Mouse (Mus musculus) MEL (cell line): ENCODE measurements around the gene Trdn. TPM values are rescaled to one million over a fixed set of nuclear protein-coding genes. Genes with fewer than 3 reads are reported as not detected.

Experiments
- DNase-seq: peaks from one replicate; pipeline ENCODE4 v3.0.0; 2011; ENCODE audit warnings: low read depth, low spot score
- H3K27ac ChIP-seq: 2 replicates; pipeline ENCODE4 v1.5.1; 2012; ENCODE audit warnings: low read depth, mild to moderate bottlenecking, control low read depth, low read length, moderate library complexity; ENCODE audit not compliant: control insufficient read depth
- H3K27me3 ChIP-seq, 2 experiments: fragments of 150-350 bp in 1 of 2; sonication (generic) in 1 of 2; 2 replicates each; pipeline ENCODE4 v1.6.1; 2012; ENCODE audit warnings: low read length in 2 of 2, mild to moderate bottlenecking in 2 of 2, improper control_type of control experiment in 1 of 2, moderate library complexity in 1 of 2; ENCODE audit not compliant: insufficient read depth in 2 of 2, control insufficient read depth in 1 of 2
- H3K36me3 ChIP-seq, 2 experiments: 2 replicates each; pipeline ENCODE4 v1.6.1; 2012 to 2014; ENCODE audit warnings: low read length in 2 of 2, improper control_type of control experiment in 1 of 2, inconsistent platforms in 1 of 2, mild to moderate bottlenecking in 1 of 2; ENCODE audit not compliant: insufficient read depth in 2 of 2, control insufficient read depth in 1 of 2
- H3K4me1 ChIP-seq, 2 experiments: fragments of 150-350 bp in 1 of 2; sonication (generic) in 1 of 2; 2 replicates each; pipeline ENCODE4 v1.6.1; 2012; ENCODE audit warnings: low read length in 2 of 2, improper control_type of control experiment in 1 of 2, mild to moderate bottlenecking in 1 of 2; ENCODE audit not compliant: insufficient read depth in 2 of 2, control insufficient read depth in 1 of 2
- H3K4me3 ChIP-seq, 2 experiments: fragments of 150-350 bp in 1 of 2; sonication (generic) in 1 of 2; 2 replicates each; pipeline ENCODE4 v1.5.1; 2012; ENCODE audit warnings: low read depth in 2 of 2, low read length in 2 of 2, mild to moderate bottlenecking in 2 of 2, moderate library complexity in 2 of 2, control low read depth in 1 of 2, improper control_type of control experiment in 1 of 2; ENCODE audit not compliant: control insufficient read depth in 1 of 2, insufficient read depth in 1 of 2
- H3K79me2 ChIP-seq: 2 replicates; pipeline ENCODE4 v1.6.1; 2012; ENCODE audit warnings: mild to moderate bottlenecking, low read length, moderate library complexity; ENCODE audit not compliant: control insufficient read depth, poor library complexity, insufficient read depth
- H3K9ac ChIP-seq: 2 replicates; pipeline ENCODE4 v1.6.1; 2012; ENCODE audit warnings: low read depth, mild to moderate bottlenecking, control low read depth, low read length, moderate library complexity; ENCODE audit not compliant: control insufficient read depth, poor library complexity, severe bottlenecking
- H3K9me3 ChIP-seq: fragments of 150-350 bp; sonication (generic); replicated peaks from 2 replicates; pipeline ENCODE4 v1.6.1; 2012; ENCODE audit warnings: mild to moderate bottlenecking, low read length, improper control_type of control experiment, moderate library complexity; ENCODE audit not compliant: insufficient read depth
- CHD1 ChIP-seq: IDR thresholded peaks from 2 replicates; pipeline ENCODE4 v1.6.1; 2012; ENCODE audit warnings: low read depth, mild to moderate bottlenecking, inconsistent platforms, low read length, improper control_type of control experiment
- EP300 ChIP-seq, 2 experiments: IDR thresholded peaks; 2 replicates each; pipeline ENCODE4 v1.6.1; 2011; ENCODE audit warnings: improper control_type of control experiment in 2 of 2, low read length in 2 of 2, low read depth in 1 of 2, mild to moderate bottlenecking in 1 of 2
- ETS1 ChIP-seq: IDR thresholded peaks from 2 replicates; pipeline ENCODE4 v1.6.1; 2012; ENCODE audit warnings: low read depth, mild to moderate bottlenecking, inconsistent platforms, low read length, improper control_type of control experiment, moderate library complexity
- GABPA ChIP-seq: IDR thresholded peaks from 2 replicates; pipeline ENCODE4 v1.6.1; 2012; ENCODE audit warnings: low read depth, mild to moderate bottlenecking, inconsistent platforms, low read length, improper control_type of control experiment, moderate library complexity
- JUND ChIP-seq: IDR thresholded peaks from 2 replicates; pipeline ENCODE4 v1.6.1; 2011; ENCODE audit warnings: low read depth, mild to moderate bottlenecking, improper control_type of control experiment, low read length
- MAFK ChIP-seq: IDR thresholded peaks from 2 replicates; pipeline ENCODE4 v1.6.1; 2011; ENCODE audit warnings: low read depth, mild to moderate bottlenecking, low read length, improper control_type of control experiment, borderline replicate concordance
- MAX ChIP-seq: IDR thresholded peaks from 2 replicates; pipeline ENCODE4 v1.6.1; 2011; ENCODE audit warnings: low read length, improper control_type of control experiment
- MXI1 ChIP-seq: IDR thresholded peaks from 2 replicates; pipeline ENCODE4 v1.6.1; 2011; ENCODE audit warnings: mild to moderate bottlenecking, low read depth, low read length, improper control_type of control experiment
- NELFE ChIP-seq: IDR thresholded peaks from 2 replicates; pipeline ENCODE4 v1.6.1; 2011; ENCODE audit warnings: low read depth, low read length, improper control_type of control experiment
- NRF1 ChIP-seq: IDR thresholded peaks from 2 replicates; pipeline ENCODE4 v1.6.1; 2014; ENCODE audit warnings: low read depth, mild to moderate bottlenecking, inconsistent platforms, low read length, improper control_type of control experiment, moderate library complexity; ENCODE audit not compliant: poor library complexity, insufficient read depth, severe bottlenecking
- POLR2A ChIP-seq, 2 experiments: IDR thresholded peaks; 2 replicates each; pipeline ENCODE4 v1.6.1; 2011 to 2012; ENCODE audit warnings: low read length in 2 of 2, mild to moderate bottlenecking in 2 of 2, control low read depth in 1 of 2, improper control_type of control experiment in 1 of 2, low read depth in 1 of 2, moderate library complexity in 1 of 2; ENCODE audit not compliant: control insufficient read depth in 1 of 2, insufficient read depth in 1 of 2, poor library complexity in 1 of 2
- POLR2AphosphoS5 ChIP-seq: IDR thresholded peaks from 2 replicates; pipeline ENCODE4 v1.6.1; 2012; ENCODE audit warnings: low read depth, borderline replicate concordance, mild to moderate bottlenecking, inconsistent platforms, low read length, moderate library complexity, mixed read lengths
- RAD21 ChIP-seq: IDR thresholded peaks from 2 replicates; pipeline ENCODE4 v1.6.1; 2011; ENCODE audit warnings: mild to moderate bottlenecking, low read depth, low read length, improper control_type of control experiment
- RCOR1 ChIP-seq: IDR thresholded peaks from 2 replicates; pipeline ENCODE4 v1.6.1; 2012; ENCODE audit warnings: low read depth, mild to moderate bottlenecking, inconsistent platforms, low read length, improper control_type of control experiment
- SMC3 ChIP-seq: IDR thresholded peaks from 2 replicates; pipeline ENCODE4 v1.6.1; 2011; ENCODE audit warnings: low read depth, low read length, improper control_type of control experiment
- UBTF ChIP-seq: IDR thresholded peaks from 2 replicates; pipeline ENCODE4 v1.6.1; 2012; ENCODE audit warnings: low read depth, mild to moderate bottlenecking, inconsistent platforms, low read length, improper control_type of control experiment, moderate library complexity, borderline replicate concordance; ENCODE audit not compliant: insufficient read depth
- ZC3H11A ChIP-seq: IDR thresholded peaks from 2 replicates; pipeline ENCODE4 v1.6.1; 2012; ENCODE audit warnings: low read depth, mild to moderate bottlenecking, inconsistent platforms, low read length, improper control_type of control experiment
- ZKSCAN1 ChIP-seq: IDR thresholded peaks from 2 replicates; pipeline ENCODE4 v1.6.1; 2012; ENCODE audit warnings: low read depth, mild to moderate bottlenecking, inconsistent platforms, low read length, improper control_type of control experiment, moderate library complexity
- ZMIZ1 ChIP-seq: IDR thresholded peaks from 2 replicates; pipeline ENCODE4 v1.6.1; 2012; ENCODE audit warnings: low read depth, mild to moderate bottlenecking, inconsistent platforms, low read length, improper control_type of control experiment, moderate library complexity
- ZNF384 ChIP-seq: IDR thresholded peaks from 2 replicates; pipeline ENCODE4 v1.6.1; 2012; ENCODE audit warnings: low read depth, mild to moderate bottlenecking, inconsistent platforms, low read length, improper control_type of control experiment
- polyA plus RNA-seq, 2 experiments: library from polyadenylated mRNA; stranded (reverse) in 1 of 2; unstranded in 1 of 2; fragments of >175 nt in 1 of 2; fragments of >200 nt in 1 of 2; gene quantifications; 2 replicates each; pipeline versions ENCODE4 v1.2.1 to v1.2.4; 2012; ENCODE audit warnings: low replicate concordance in 2 of 2, low read depth in 1 of 2; ENCODE audit not compliant: insufficient read length in 2 of 2, insufficient read depth in 1 of 2, missing spikeins in 1 of 2
- total RNA-seq: library from RNA; depleted of rRNA; stranded (reverse); fragments of 300-350 nt; gene quantifications from 2 replicates; pipeline ENCODE4 v1.2.3, GENCODE M21; 2012

Gene Trdn
- total and polyA plus RNA-seq, 3 experiments: not detected

GRCm38 (mm10) chr10:33210411-33210810 is 130.1 kb downstream of the Trdn start:
- no peak overlapping the region for H3K9ac ChIP-seq
- no peaks in the 10 kb centered on the region for H3K27me3 ChIP-seq
- no peak overlapping the region for H3K4me3 ChIP-seq
- H3K79me2 ChIP-seq: no peaks in the 10 kb centered on the region
- no peaks in the 10 kb centered on the region for H3K9me3 ChIP-seq
- no peak overlapping the region for H3K27ac ChIP-seq
- TF ChIP-seq NELFE (no peak), RAD21 (no peak), POLR2A (IDR thresholded peaks at IDR 0.05; ENCODE audit: control insufficient read depth in 1 of 2, insufficient read depth in 1 of 2, low read depth in 1 of 2, low read length in 2 of 2, poor library complexity in 1 of 2) (no peak)
- H3K36me3 ChIP-seq: no peaks in the 10 kb centered on the region
- no peak for DNase-seq
- no peaks in the 10 kb centered on the region for H3K4me1 ChIP-seq

- Histone ChIP-seq H3K27ac (no peak overlapping the region), H3K79me2 (no peaks in the 10 kb centered on the region)
- no peak for DNase-seq
- TF ChIP-seq MAFK (no peak), SMC3 (no peak), ZMIZ1 (no peak), EP300 (IDR thresholded peaks at IDR 0.05; ENCODE audit: low read depth in 1 of 2, low read length in 2 of 2) (no peak), RCOR1 (no peak), ZNF384 (no peak), ZKSCAN1 (no peak), POLR2A (IDR thresholded peaks at IDR 0.05; ENCODE audit: control insufficient read depth in 1 of 2, insufficient read depth in 1 of 2, low read depth in 1 of 2, low read length in 2 of 2, poor library complexity in 1 of 2) (no peak), JUND (no peak), GABPA (no peak), RAD21 (no peak), CHD1 (no peak), NRF1 (no peak), ETS1 (no peak), UBTF (no peak), MAX (no peak), POLR2AphosphoS5 (no peak), MXI1 (no peak), ZC3H11A (no peak)
- TF ChIP-seq, all 39 proteins: peak for 0
- no peaks in the 10 kb centered on the region for H3K36me3 ChIP-seq
- no peaks in the 10 kb centered on the region for H3K4me1 ChIP-seq
- H3K9me3 ChIP-seq: no peaks in the 10 kb centered on the region
- no peak overlapping the region for H3K9ac ChIP-seq
- H3K27me3 ChIP-seq: no peaks in the 10 kb centered on the region
- H3K4me3 ChIP-seq: no peak overlapping the region
These were observed 173.6 kb downstream of the Trdn start for GRCm38 (mm10) chr10:33253911-33254310.
